30 mouse cellular contexts compared by ENCODE assay signal in the genomic region with DNA sequence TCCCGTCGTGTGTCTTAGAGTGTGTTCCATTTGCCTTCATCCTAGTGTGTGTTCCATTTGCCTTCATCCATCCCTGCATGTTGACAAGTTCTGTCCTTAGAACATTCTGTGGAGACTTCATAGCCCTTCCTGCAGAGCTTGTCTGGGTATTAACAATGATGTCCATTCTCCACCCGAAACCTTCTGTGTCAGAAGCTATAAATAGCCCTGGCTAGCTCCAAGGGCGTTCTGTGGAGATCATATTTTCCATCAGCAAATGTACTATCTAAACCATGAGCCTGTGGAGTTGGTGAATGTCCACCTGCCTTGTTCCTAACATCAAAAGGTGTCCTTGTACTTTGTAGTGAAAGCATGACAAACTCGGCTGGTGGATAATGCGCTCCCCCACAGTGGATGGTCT.
A peak's percentile ranks its signal among the peaks of the same experiment; 100 is the strongest.
DNase-seq lines count a peak whose midpoint lies in the region; ATAC-seq lines count a peak whose summit lies in the region.
"Had no signal": no experiment of that assay in that cellular context is flagged by ENCODE, and none has a peak within 500 bp of the region (broad histone marks: within the 10 kb centered on the region; RNA-seq: fewer than 3 reads in every experiment).

No protein-coding gene starts in this region.

- no peak overlapping the region for H3K9ac ChIP-seq in heart, embryonic 16.5 days (ENCODE audit: low read length)
- H3K9ac ChIP-seq: embryonic facial prominence, embryonic 13.5 days; forebrain, embryonic 12.5 days; limb, embryonic 15.5 days; liver, embryonic 14.5 days; lung, embryonic 14.5 days; midbrain, embryonic 15.5 days; neural tube, embryonic 12.5 days had no signal

- H3K4me3 ChIP-seq in heart, embryonic 10.5 days = no peak overlapping the region
- no peak overlapping the region for H3K4me3 ChIP-seq in heart, embryonic 16.5 days (ENCODE audit: low read length)
- H3K4me3 ChIP-seq: embryonic facial prominence, embryonic 13.5 days; erythroblast, embryonic 14.5 days; forebrain, embryonic 12.5 days; hindbrain, embryonic 10.5 days; limb, embryonic 15.5 days; megakaryocyte, embryonic 14.5 days; midbrain, embryonic 15.5 days; neural tube, embryonic 12.5 days had no signal

- peaks cover 10% of the 10 kb centered on the region; the same call in 1 of the 2 replicates for H3K4me1 ChIP-seq in heart, embryonic 10.5 days
- peaks cover 9% of the 10 kb centered on the region for H3K4me1 ChIP-seq in heart, embryonic 16.5 days (ENCODE audit: control insufficient read depth, insufficient read depth, low read length)
- H3K4me1 ChIP-seq: embryonic facial prominence, embryonic 13.5 days; limb, embryonic 15.5 days; megakaryocyte, embryonic 14.5 days had no signal

- H3K4me2 ChIP-seq in heart, embryonic 16.5 days (ENCODE audit: low read depth, low read length) = no peak overlapping the region
- H3K4me2 ChIP-seq: embryonic facial prominence, embryonic 13.5 days; forebrain, embryonic 12.5 days; limb, embryonic 15.5 days; lung, embryonic 14.5 days; midbrain, embryonic 15.5 days; neural tube, embryonic 12.5 days had no signal

- no peaks in the 10 kb centered on the region for H3K27me3 ChIP-seq in heart, embryonic 10.5 days (ENCODE audit: insufficient read depth, poor library complexity, severe bottlenecking)
- no peaks in the 10 kb centered on the region for H3K27me3 ChIP-seq in heart, embryonic 16.5 days (ENCODE audit: control insufficient read depth, insufficient read depth, low read length)
- H3K27me3 ChIP-seq: CH12.LX; embryonic facial prominence, embryonic 13.5 days; forebrain, embryonic 12.5 days; limb, embryonic 15.5 days; megakaryocyte, embryonic 14.5 days; midbrain, embryonic 15.5 days; neural tube, embryonic 12.5 days; Patski had no signal

- WGBS in heart, embryonic 10.5 days = 70% methylated on average over 6 of the region's 6 CpGs
- WGBS in heart, embryonic 16.5 days = 58% methylated on average over 6 of the region's 6 CpGs

- intact Hi-C loops in heart, postnatal 36 days (cut with DNase I) = loop anchor here (2.0 kb wide), 1 partner anchor 52 kb away; no protein-coding TSS in a partner anchor

- H3K9me3 ChIP-seq in heart, embryonic 10.5 days = no peaks in the 10 kb centered on the region
- H3K9me3 ChIP-seq in heart, embryonic 16.5 days (replicated peaks; ENCODE audit: control insufficient read depth, low read length) = 0 out of 2 replicates have a peak, but pooled peaks cover 2% of the 10 kb centered on the region
- H3K9me3 ChIP-seq: G1E; midbrain, embryonic 15.5 days; neural tube, embryonic 12.5 days had no signal

- DNase-seq in gastrocnemius, adult 18-20 months (ENCODE audit: low spot score) = peak; percentile 22
- no peak for DNase-seq in gastrocnemius, postnatal 10 days
- DNase-seq in heart, embryonic 10.5 days (ENCODE audit: low spot score) = no peak
- no peak for DNase-seq in heart, postnatal 36 days
- peak; percentile 18 for DNase-seq in brain, adult 2 months (ENCODE audit: low read depth, low spot score)
- DNase-seq: adrenal gland, adult 2 months; cerebellum, adult 8-10 months; cerebellum, postnatal 36 days; embryo, embryonic 11 days; gastrocnemius, postnatal 36 days; kidney, adult 2 months; layer of hippocampus, adult 9-11 months; left cerebral cortex, postnatal 4 days; lung, embryonic 14.5 days had no signal

- no peak for ATAC-seq in heart, embryonic 16.5 days (replicated peaks; ENCODE audit: extremely low read depth, insufficient read depth, low FRiP score)
- ATAC-seq in CD4-positive, CD25-positive, alpha-beta regulatory T cell, adult 4 months = no peak
- ATAC-seq: inflammation-experienced regulatory T-cells, adult 6 months; Patski had no signal

- peak overlapping the region; percentile 59; the same call in 1 of the 2 replicates for H3K27ac ChIP-seq in heart, embryonic 10.5 days
- H3K27ac ChIP-seq in heart, embryonic 16.5 days (ENCODE audit: low read length) = peak overlapping the region; percentile 7; the same call in 1 of the 2 replicates
- H3K27ac ChIP-seq: embryonic facial prominence, embryonic 13.5 days; hindbrain, embryonic 10.5 days; kidney, postnatal 0 days; limb, embryonic 15.5 days; liver, embryonic 14.5 days; neural tube, embryonic 12.5 days had no signal

- peaks cover 14% of the 10 kb centered on the region; the same call in 1 of the 2 replicates for H3K36me3 ChIP-seq in heart, embryonic 10.5 days
- H3K36me3 ChIP-seq in heart, embryonic 16.5 days (ENCODE audit: control insufficient read depth, insufficient read depth) = no peaks in the 10 kb centered on the region
- H3K36me3 ChIP-seq: embryonic facial prominence, embryonic 13.5 days; G1E; midbrain, embryonic 15.5 days; neural tube, embryonic 12.5 days had no signal

Comparison
In these comparisons a context has a peak if more than half of its experiments do, and no peak if none do; other contexts are left out.
1. DNase-seq: peak in gastrocnemius, adult 18-20 months (single experiment) and brain, adult 2 months (single experiment); none in gastrocnemius, postnatal 10 days (single experiment), heart, embryonic 10.5 days (single experiment) and heart, postnatal 36 days (0 of 2).